Mouse (Mus musculus) neural tube, postnatal 0 days (tissue): ENCODE data around the gene Gm11639. TPM values are rescaled to one million over a fixed set of nuclear protein-coding genes. Genes with fewer than 3 reads are reported as not detected.

Experiments
- polyA plus RNA-seq: library from polyadenylated mRNA; unstranded; fragments of >200 nt; fragmentation: Nextera tagmentation; extraction: Ambion mirVana; gene quantifications from 2 replicates; pipeline ENCODE4 v1.2.1, GENCODE M21; 2015

Gm11639 gene
- polyA plus RNA-seq = 0.09 and 0.75 TPM in 2 replicates

GRCm38 (mm10) chr11:104685548-104685947 lies at the start of gene Gm11639:
Gene Gm11639, plus strand, starts transcription at chr11:104685707.

GRCm38 (mm10) chr11:105063292-105063691 lies 377.8 kb downstream of the Gm11639 start, which contains the start of gene Efcab3:
Gene Efcab3, plus strand, starts transcription at chr11:105063592.

GRCm38 (mm10) chr11:105125735-105126519 lies 440.4 kb downstream of the Gm11639 start, which contains the start of gene Mettl2:
Gene Mettl2, plus strand, starts transcription at chr11:105126425.

GRCm38 (mm10) chr11:105146593-105146992 lies 461.1 kb downstream of the Gm11639 start, which contains the start of gene Gm10842:
Gene Gm10842, plus strand, starts transcription at chr11:105146893.

Other genes starting within 250 kb of the Gm11639 start
- 16.4 and 18.1 TPM in 2 replicates for gene Kansl1, start 216.8 kb upstream of the Gm11639 start, polyA plus RNA-seq
- 38.6 and 41.9 TPM in 2 replicates for gene Cdc27, start 135.1 kb upstream of the Gm11639 start, polyA plus RNA-seq
- gene Myl4, start 135.0 kb upstream of the Gm11639 start, polyA plus RNA-seq = 6.5 and 7.2 TPM in 2 replicates
- 2.1 and 2.6 TPM in 2 replicates for gene Itgb3, start 77.7 kb upstream of the Gm11639 start, polyA plus RNA-seq